Mouse (Mus musculus) bone marrow, adult 2 months (tissue): ENCODE results near the gene Mpzl2.

Experiments used
- CTCF ChIP-seq: fragments of 200-500 bp; IDR thresholded peaks from 2 replicates; pipeline ENCODE4 v1.5.1; 2011; ENCODE audit warnings: low read length, control low read depth; ENCODE audit not compliant: control insufficient read depth, insufficient read depth
- POLR2A ChIP-seq: fragments of 200-500 bp; IDR thresholded peaks from 2 replicates; pipeline ENCODE4 v1.6.1; 2011; ENCODE audit warnings: low read depth, mild to moderate bottlenecking, control low read depth, low read length, borderline replicate concordance; ENCODE audit not compliant: control insufficient read depth

DNA sequence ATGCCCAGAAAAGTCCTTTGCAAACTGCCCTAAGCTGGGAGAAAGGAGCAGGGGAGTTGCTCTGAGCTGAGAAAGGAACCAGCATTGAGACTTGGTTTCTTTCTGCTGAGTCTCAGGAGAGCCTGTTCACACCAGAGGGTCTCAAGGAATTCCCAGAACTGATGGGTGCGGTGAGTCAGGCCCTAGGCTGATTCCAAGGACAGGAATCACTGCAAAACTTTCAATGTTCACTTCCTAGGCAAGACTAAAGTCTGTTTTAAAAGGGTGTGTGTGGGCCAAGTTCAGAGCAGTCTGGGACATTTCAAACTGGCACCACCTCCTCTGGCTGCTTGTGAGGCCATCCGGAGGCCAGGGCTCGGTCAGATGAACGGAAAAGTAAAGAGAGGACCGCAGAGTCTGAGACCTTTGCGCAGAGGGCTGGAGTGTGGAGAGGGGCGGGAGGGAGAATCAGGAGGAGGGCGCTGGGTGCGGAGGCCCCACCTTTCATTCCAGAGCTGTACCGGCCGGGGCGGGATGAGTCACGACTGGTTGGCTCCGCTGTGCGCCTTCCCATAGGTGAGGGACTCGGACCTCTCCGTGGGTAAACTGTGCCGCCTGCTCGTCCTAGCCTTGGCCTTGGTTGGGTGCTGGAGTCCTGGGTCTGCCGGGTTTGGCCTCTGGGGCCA is 2.6 kb downstream of the Mpzl2 start:
- TF ChIP-seq CTCF (no peak), POLR2A (no peak)
